Mouse (Mus musculus) kidney, postnatal 10 days (tissue): ENCODE results near the gene Iqck.

ENCODE experiments used
- DNase-seq: peaks from one replicate; pipeline ENCODE4 v3.0.0; 2021; ENCODE audit warnings: mixed read lengths

Iqck gene

GRCm38 (mm10) chr7:118956616-118957246 lies 101.2 kb downstream of the Iqck start:
- no peak for DNase-seq

DNA sequence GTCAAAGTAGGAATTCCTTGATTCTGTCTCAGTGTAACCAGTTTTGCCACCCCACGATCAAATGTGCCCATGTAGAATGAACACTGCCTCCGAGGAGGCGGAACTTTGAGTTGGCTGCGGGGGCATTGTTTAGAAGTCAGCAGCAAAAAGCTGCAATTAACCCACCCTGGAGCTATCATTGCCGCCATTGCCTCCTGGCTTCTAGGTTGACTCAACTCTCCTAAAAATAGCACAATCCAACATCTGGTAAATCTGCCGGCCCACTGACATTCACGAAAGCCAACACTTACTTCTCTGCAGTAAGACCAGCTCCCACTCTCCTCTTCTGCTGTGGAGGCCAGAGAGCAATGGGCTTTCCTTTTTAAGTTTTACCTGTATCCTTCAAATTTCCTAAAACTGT lies 103.7 kb downstream of the Iqck start:
- DNase-seq, result no peak

DNA sequence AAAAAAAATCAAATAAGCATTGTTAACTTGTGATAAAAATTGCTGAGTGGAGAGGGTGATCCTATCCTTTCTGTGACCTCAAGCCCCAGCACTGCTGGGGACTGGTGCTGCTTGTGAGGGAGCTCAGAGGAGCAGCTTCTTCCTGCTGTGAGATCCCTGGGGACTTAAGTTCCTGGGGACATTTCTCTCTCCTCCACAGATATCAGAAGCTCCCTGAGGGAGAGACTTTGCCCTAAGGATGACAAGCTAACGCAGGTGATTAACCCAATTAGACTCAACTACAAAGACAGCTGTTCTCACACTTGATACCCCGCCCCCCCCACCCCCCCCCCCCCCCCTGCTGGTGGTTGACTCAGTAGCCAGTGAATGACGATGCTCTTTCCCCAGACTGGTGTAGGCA lies 109.2 kb downstream of the Iqck start:
- no peak for DNase-seq

DNA sequence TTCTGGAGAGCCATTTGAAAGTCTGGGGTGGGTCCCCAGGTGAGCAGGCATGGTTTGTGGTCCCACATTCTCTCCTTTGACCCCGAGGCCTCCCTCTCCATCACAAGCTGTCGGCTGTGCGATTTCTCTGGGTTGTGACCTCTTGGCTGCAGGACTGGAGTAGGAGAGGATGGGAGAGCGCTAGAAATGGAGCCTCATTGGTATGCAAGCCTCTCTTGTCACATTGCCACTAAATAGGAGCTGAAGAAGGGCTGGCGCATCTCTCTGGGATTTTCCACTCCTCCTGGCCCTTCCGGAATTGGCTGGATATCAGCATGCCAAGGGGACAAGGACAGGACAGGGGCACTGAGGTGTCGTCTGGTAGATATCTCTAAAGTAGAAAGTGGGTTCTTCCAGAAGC lies 109.6 kb downstream of the Iqck start:
- no peak for DNase-seq

GRCm38 (mm10) chr7:118968870-118969269 lies 113.3 kb downstream of the Iqck start:
- no peak for DNase-seq

DNA sequence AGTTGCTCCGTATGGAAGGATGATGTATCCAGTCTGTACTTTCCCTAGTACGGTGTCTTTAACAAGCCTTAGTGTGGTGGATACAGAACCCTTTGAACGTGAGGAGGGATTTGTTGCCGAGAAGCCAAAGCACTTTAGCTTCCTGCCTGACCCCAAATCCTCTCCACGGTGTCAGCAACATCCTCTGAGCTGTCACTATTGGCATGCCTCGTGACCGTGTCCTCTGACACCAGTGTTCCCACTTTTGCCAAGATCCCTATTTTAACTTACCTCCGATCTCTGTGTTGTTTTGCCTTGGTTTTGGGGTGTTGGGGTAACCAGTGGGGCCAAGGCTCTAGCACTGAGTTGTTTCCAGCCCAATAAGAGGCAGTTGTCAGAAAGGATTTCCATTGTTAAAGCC lies 115.9 kb downstream of the Iqck start:
- DNase-seq, result no peak

DNA sequence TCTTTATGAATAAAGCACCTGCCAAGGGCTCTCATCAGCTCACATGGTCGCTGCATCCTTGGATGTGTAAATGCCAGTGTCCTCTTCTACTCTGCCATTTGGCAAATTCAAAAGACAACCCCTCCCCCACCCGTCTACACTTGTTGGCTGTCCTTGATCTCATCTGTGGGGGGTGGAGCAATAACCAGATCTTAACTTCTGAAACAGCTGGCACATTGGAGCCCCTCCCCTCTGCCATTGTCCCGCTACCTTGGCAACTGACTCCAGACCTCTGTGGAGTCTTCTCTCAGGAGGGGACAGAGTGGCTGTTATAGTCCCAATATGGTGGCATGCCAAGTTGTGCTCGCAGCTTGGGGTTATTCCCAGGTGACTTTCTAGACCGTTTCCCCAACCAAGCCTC lies 116.8 kb downstream of the Iqck start:
- DNase-seq, result no peak

DNA sequence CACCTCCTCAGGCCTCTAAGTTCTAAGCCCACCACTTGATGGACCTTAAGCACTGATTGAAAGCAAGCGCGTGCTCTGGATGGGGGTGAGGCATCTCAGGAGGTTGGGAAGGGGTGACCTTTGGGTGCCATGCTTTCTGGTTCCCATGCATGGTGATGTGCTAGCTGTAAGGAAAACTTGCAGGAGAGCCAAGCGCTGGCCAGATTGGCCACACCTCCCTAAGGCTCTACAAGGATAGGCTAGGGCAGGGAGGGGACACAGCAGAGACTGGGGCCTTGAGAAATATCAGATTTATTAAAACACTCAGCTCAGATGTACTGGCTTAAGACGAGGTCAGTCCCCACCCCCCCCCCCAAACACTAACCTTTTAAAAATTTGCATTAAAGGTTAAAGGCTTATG lies 117.8 kb downstream of the Iqck start:
- no peak for DNase-seq

- DNase-seq, result no peak
Measured at GRCm38 (mm10) chr7:118975837-118976236, 120.3 kb downstream of the Iqck start.

- peak; percentile 58 for DNase-seq
Measured at GRCm38 (mm10) chr7:118976414-118977166, 121.0 kb downstream of the Iqck start.

GRCm38 (mm10) chr7:118977167-118977543 lies 121.6 kb downstream of the Iqck start:
- no peak for DNase-seq

GRCm38 (mm10) chr7:118979121-118979520 lies 123.6 kb downstream of the Iqck start:
- DNase-seq, result no peak

- DNase-seq, result no peak
Measured at GRCm38 (mm10) chr7:118979708-118980107, 124.2 kb downstream of the Iqck start.

DNA sequence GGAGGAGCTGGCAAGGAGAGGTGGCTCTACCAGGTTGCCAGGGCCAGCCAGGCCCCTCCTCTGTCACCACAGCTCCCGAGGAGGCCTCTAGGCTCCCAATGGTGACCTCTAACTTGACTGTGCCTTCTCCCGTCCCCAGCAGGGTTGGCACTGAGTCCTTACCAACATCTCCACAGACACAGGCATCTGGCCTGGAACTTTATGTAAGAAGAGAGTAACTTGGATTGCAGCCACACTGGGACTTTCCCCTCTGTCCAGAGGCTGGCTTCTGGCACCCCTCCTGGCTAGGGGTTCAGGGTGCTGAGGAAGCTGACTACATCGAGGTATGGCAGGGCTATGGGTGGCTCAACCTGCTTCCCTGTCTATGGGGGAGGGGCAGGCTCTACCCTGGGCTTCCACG lies 125.8 kb downstream of the Iqck start:
- DNase-seq, result peak; percentile 21

- DNase-seq, result no peak
Measured at GRCm38 (mm10) chr7:118981831-118982230, 126.3 kb downstream of the Iqck start.

DNA sequence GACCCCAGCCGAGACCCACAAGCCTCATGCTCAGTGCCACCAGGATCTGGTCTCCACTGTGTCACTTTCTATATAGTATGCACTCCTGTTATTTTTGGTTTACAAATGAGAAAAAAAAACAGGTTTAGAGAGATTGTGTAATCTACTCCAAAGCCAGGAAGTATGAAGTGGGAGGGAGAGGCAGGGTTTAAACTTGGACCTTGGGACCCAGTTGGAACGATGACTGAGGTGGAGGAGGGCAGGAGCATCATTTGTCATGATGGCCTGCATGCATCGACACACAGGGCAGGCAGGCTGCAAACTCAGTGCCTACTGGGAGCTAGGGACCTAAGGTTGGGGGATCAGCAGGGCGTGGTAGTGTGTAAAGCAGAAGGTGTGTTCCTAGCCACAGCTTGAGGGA lies 127.0 kb downstream of the Iqck start:
- DNase-seq, result no peak

DNA sequence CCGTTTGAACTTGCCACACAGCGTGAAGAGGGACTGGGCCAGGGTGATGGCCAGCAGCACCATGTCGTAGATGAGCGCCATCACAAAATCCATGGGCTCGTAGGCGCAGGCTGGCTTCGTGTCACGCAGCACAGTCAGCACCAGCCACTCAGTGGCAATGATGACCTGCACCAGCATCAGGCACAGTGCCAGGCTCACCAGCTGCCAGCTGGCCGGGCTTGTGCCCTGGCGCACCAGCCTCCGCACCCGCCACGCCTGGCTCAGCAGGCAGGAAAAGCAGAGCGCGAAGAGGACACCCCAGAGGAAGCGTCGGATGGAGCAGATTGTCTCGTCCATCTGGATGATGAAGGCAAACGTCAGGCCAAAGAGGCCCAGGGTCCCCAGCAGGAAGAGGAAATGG lies 128.4 kb downstream of the Iqck start:
- peak; percentile 48 for DNase-seq

DNA sequence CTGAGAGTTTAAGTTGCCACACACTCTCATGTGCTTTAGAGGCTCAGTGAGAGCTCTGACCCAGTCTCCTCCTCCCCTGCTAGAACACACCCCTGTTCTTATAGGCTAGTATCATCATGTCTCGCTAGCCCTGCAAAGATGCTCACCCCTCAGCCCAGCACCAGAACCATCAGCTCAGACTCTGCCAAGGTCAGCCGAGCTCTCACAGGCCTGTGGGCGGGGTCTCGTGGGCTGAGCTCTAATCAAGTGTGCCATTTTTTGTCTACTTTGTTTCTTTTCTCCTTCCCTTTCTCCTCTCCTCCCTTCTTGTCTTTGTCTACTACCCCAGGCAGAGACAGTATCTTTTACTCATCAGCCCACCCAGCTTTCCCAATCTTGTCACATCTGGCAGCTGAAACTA lies 130.2 kb downstream of the Iqck start:
- DNase-seq, result no peak

DNA sequence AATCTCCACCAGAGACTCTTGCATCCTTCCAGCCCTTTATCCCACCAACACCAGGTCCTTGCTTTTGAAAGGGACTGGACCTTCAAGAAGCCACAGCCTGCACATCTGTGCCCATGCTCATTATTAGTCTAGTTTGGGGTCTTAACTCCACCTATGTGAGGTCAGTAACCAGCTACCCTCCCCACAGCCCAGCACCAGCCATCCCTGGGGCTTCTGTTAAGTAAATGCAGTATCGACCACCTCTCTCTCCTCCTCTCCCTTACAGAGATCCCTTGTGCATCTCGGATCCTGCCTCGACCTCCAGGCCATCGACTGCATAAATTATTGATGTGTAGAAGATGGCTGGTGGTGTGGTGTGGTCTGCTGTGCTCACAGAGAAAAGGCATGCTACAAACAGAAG lies 130.8 kb downstream of the Iqck start:
- DNase-seq, result no peak

DNA sequence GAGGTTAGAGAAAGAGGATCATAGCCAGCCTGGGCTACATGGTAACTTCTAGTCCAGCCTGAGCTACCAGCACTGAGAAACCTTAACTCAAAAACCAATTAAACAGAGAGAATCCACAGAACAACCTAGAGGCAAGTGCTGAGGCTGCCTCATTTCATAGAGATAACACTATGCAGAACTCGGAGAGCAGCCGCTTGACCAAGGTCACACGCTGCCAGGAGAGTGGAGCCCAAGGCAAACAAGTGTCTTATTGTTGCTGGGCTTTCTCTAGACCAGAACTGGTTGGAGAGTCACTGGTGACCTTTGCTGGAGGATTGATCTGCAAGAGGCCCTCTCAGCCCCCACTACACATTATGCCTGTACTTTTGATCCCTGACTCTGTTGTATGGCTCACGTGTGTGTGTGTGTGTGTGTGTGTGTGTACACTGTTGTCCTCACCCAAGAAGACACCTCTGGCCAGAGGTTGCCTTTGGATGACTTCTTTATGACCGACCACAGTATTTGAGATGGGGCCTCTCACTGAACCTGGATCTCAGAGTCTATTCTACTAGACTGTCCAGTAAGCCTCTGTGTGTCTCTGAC lies 133.8 kb downstream of the Iqck start:
- no peak for DNase-seq

GRCm38 (mm10) chr7:118990282-118990681 lies 134.7 kb downstream of the Iqck start:
- no peak for DNase-seq

- DNase-seq, result no peak
Measured at GRCm38 (mm10) chr7:118991341-118991884, 135.9 kb downstream of the Iqck start.

- no peak for DNase-seq
Measured at GRCm38 (mm10) chr7:118992080-118992560, 136.6 kb downstream of the Iqck start.
